Mouse (Mus musculus): ENCODE data around the gene Vmn1r49. TPM values are rescaled to one million over a fixed set of nuclear protein-coding genes. Genes with fewer than 3 reads are reported as not detected.
"Not testable (repeated sequence)": the region's sequence is repeated elsewhere in the genome, so short reads cannot be mapped to it uniquely, and the experiment has no call there.

The Vmn1r49 gene
- not detected in 2 replicates for polyA plus RNA-seq (2014; fragmentation: Nextera tagmentation; extraction: Ambion mirVana)

DNA sequence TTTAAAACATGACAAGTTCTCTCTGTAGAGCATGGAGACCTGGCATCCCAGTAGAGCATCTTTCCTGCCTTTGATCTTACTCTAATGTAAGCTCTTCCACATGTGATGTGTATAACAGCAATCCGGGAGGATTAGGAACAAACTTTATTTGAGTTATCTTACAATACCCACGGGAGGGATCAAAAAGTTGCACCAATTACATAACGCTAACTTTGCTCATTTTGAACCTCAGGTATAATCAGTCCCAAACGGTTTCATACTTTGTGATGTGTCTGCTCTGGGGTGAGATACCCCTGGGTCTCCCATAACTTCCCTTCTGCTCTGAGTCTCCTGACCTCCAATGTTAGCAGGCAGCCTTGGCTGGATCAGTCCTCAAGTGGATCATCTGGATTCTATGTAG lies at the start of gene Vmn1r49:
Gene Vmn1r49, minus strand, starts transcription at position 101 of the 400 bp plus-strand sequence.
- Histone ChIP-seq H3K36me3 (ENCODE audit: control insufficient read depth, insufficient read depth, low read length) (no peaks in the 10 kb centered on the region), H3K4me1 (ENCODE audit: control insufficient read depth, insufficient read depth, low read length) (no peaks in the 10 kb centered on the region), H3K9ac (ENCODE audit: low read depth, low read length) (no peak within 1 kb of the TSS), H3K4me2 (replicated peaks; ENCODE audit: low read depth, low read length) (no peak within 1 kb of the TSS), H3K4me3 (ENCODE audit: low read length) (no peak within 1 kb of the TSS), H3K27me3 (ENCODE audit: control insufficient read depth, insufficient read depth, low read length) (no peaks in the 10 kb centered on the region), H3K27ac (ENCODE audit: low read depth, low read length) (no peak within 1 kb of the TSS), H3K9me3 (ENCODE audit: control insufficient read depth, low read length) (no peaks in the 10 kb centered on the region)
- WGBS: 81% methylated on average over 4 of the region's 4 CpGs
- ATAC-seq (ENCODE audit: low FRiP score, low TSS enrichment): no peak

DNA sequence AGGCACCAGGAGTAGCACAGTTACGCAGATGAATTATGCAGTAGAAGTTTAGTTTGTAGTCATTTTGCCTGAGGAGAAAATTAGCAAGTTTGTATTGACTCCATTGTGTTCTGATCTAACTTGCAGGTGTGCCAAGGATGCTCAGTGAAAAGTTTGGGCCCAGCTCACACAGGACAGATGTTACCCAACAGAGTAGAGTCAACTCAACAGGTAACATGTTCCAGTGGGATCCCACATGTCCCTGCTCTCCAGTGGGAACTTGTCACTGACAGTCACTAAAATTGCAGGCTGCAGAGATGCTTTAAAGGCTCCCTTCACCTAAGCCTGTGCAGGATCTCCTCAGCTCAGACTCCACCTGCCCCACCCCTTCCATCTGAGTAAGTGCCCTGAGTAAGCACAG lies 44.0 kb upstream of the Vmn1r49 start, which contains the start of gene Vmn1r51:
Gene Vmn1r51, plus strand, starts transcription at position 301 of the 400 bp plus-strand sequence.
- H3K9ac ChIP-seq (ENCODE audit: low read depth, low read length); H3K4me1 ChIP-seq (ENCODE audit: control insufficient read depth, insufficient read depth, low read length); H3K4me3 ChIP-seq (ENCODE audit: low read length); H3K9me3 ChIP-seq (ENCODE audit: control insufficient read depth, low read length); ATAC-seq (ENCODE audit: low FRiP score, low TSS enrichment); H3K4me2 ChIP-seq (replicated peaks; ENCODE audit: low read depth, low read length); H3K27ac ChIP-seq (ENCODE audit: low read depth, low read length); H3K36me3 ChIP-seq (ENCODE audit: control insufficient read depth, insufficient read depth, low read length); H3K27me3 ChIP-seq (ENCODE audit: control insufficient read depth, insufficient read depth, low read length): not testable (repeated sequence)
- WGBS: 100% methylated on average over 1 of the region's 1 CpGs

DNA sequence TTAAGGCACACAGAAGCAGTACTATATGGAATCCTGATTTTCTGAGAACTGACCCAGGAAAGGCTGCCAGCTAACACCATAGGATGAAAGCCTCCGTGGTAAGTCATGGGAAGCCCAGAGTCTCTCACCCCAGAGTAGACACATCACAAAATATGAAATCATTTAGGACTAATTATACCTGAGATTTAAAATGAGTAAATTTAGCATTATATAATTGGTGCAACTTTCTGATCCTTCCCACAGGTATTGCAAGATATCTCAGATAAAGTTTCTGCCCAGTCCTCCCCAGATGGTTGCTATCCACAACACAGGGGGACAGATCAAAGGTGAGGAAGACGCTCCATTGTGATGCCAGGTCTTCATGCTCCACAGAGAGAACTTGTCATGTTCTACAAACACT lies 22.8 kb upstream of the Vmn1r49 start, which contains the start of gene Vmn1r50:
Gene Vmn1r50, plus strand, starts transcription at position 301 of the 400 bp plus-strand sequence.
- H3K4me3 ChIP-seq (ENCODE audit: low read length): no peak within 1 kb of the TSS
- no peaks in the 10 kb centered on the region for H3K27me3 ChIP-seq (ENCODE audit: control insufficient read depth, insufficient read depth, low read length)
- H3K27ac ChIP-seq (ENCODE audit: low read depth, low read length): no peak within 1 kb of the TSS
- H3K4me1 ChIP-seq (ENCODE audit: control insufficient read depth, insufficient read depth, low read length): no peaks in the 10 kb centered on the region
- H3K36me3 ChIP-seq (ENCODE audit: control insufficient read depth, insufficient read depth, low read length): no peaks in the 10 kb centered on the region
- no peak for ATAC-seq (ENCODE audit: low FRiP score, low TSS enrichment)
- WGBS: 78% methylated on average over 2 of the region's 2 CpGs
- no peak within 1 kb of the TSS for H3K9ac ChIP-seq (ENCODE audit: low read depth, low read length)
- no peaks in the 10 kb centered on the region for H3K9me3 ChIP-seq (ENCODE audit: control insufficient read depth, low read length)
- H3K4me2 ChIP-seq (replicated peaks; ENCODE audit: low read depth, low read length): no peak within 1 kb of the TSS

- H3K4me3 ChIP-seq (ENCODE audit: low read length): no peak overlapping the region
- H3K4me1 ChIP-seq (ENCODE audit: control insufficient read depth, insufficient read depth, low read length): no peaks in the 10 kb centered on the region
- H3K27me3 ChIP-seq (ENCODE audit: control insufficient read depth, insufficient read depth, low read length): no peaks in the 10 kb centered on the region
- no peak overlapping the region for H3K9ac ChIP-seq (ENCODE audit: low read depth, low read length)
- no peaks in the 10 kb centered on the region for H3K9me3 ChIP-seq (ENCODE audit: control insufficient read depth, low read length)
- no peaks in the 10 kb centered on the region for H3K36me3 ChIP-seq (ENCODE audit: control insufficient read depth, insufficient read depth, low read length)
- no peak for ATAC-seq (ENCODE audit: low FRiP score, low TSS enrichment)
- H3K27ac ChIP-seq (ENCODE audit: low read depth, low read length): no peak overlapping the region
- 98% methylated on average over 2 of the region's 2 CpGs for WGBS
- no peak overlapping the region for H3K4me2 ChIP-seq (replicated peaks; ENCODE audit: low read depth, low read length)
Observed at GRCm38 (mm10) chr6:90100566-90100965, 22.3 kb upstream of the Vmn1r49 start.

- not testable (repeated sequence) for H3K9ac ChIP-seq (ENCODE audit: low read depth, low read length); H3K4me2 ChIP-seq (replicated peaks; ENCODE audit: low read depth, low read length); H3K27ac ChIP-seq (ENCODE audit: low read depth, low read length); H3K4me3 ChIP-seq (ENCODE audit: low read length); H3K36me3 ChIP-seq (ENCODE audit: control insufficient read depth, insufficient read depth, low read length); H3K4me1 ChIP-seq (ENCODE audit: control insufficient read depth, insufficient read depth, low read length); H3K27me3 ChIP-seq (ENCODE audit: control insufficient read depth, insufficient read depth, low read length); H3K9me3 ChIP-seq (ENCODE audit: control insufficient read depth, low read length); ATAC-seq (ENCODE audit: low FRiP score, low TSS enrichment)
- no CpG with 5 or more reads among the region's 2 CpGs for WGBS
Observed at GRCm38 (mm10) chr6:90036741-90037140, 41.6 kb downstream of the Vmn1r49 start, which contains the start of gene Vmn1r48. Gene Vmn1r48, minus strand, starts transcription at chr6:90036841.

Other genes with a start within 250 kb of the Vmn1r49 start
- gene Vmn1r42, start 202.1 kb downstream of the Vmn1r49 start, polyA plus RNA-seq (2014; fragmentation: Nextera tagmentation; extraction: Ambion mirVana): not detected in 2 replicates
- gene Vmn1r43, start 202.1 kb downstream of the Vmn1r49 start, polyA plus RNA-seq (2014; fragmentation: Nextera tagmentation; extraction: Ambion mirVana): not detected in 2 replicates
- gene Vmn1r44, start 194.8 kb downstream of the Vmn1r49 start, polyA plus RNA-seq (2014; fragmentation: Nextera tagmentation; extraction: Ambion mirVana): not detected in 2 replicates
- gene Vmn1r45, start 137.9 kb downstream of the Vmn1r49 start, polyA plus RNA-seq (2014; fragmentation: Nextera tagmentation; extraction: Ambion mirVana): not detected in 2 replicates
- not detected in 2 replicates for gene Vmn1r46, start 109.2 kb downstream of the Vmn1r49 start, polyA plus RNA-seq (2014; fragmentation: Nextera tagmentation; extraction: Ambion mirVana)
- not detected in 2 replicates for gene Vmn1r47, start 62.4 kb downstream of the Vmn1r49 start, polyA plus RNA-seq (2014; fragmentation: Nextera tagmentation; extraction: Ambion mirVana)
- not detected in 2 replicates for gene Vmn1r48, start 41.7 kb downstream of the Vmn1r49 start, polyA plus RNA-seq (2014; fragmentation: Nextera tagmentation; extraction: Ambion mirVana)
- gene Vmn1r50, start 22.9 kb upstream of the Vmn1r49 start, polyA plus RNA-seq (2014; fragmentation: Nextera tagmentation; extraction: Ambion mirVana): not detected in 2 replicates
- gene Vmn1r51, start 44.1 kb upstream of the Vmn1r49 start, polyA plus RNA-seq (2014; fragmentation: Nextera tagmentation; extraction: Ambion mirVana): not detected in 2 replicates
- not detected in 2 replicates for gene Vmn1r52, start 96.3 kb upstream of the Vmn1r49 start, polyA plus RNA-seq (2014; fragmentation: Nextera tagmentation; extraction: Ambion mirVana)
- gene V1ra8, start 124.3 kb upstream of the Vmn1r49 start, polyA plus RNA-seq (2014; fragmentation: Nextera tagmentation; extraction: Ambion mirVana): not detected in 2 replicates
- gene Vmn1r53, start 145.9 kb upstream of the Vmn1r49 start, polyA plus RNA-seq (2014; fragmentation: Nextera tagmentation; extraction: Ambion mirVana): not detected in 2 replicates
- gene Vmn1r54, start 167.8 kb upstream of the Vmn1r49 start, polyA plus RNA-seq (2014; fragmentation: Nextera tagmentation; extraction: Ambion mirVana): not detected in 2 replicates
- gene BC048671, start 222.7 kb upstream of the Vmn1r49 start, polyA plus RNA-seq (2014; fragmentation: Nextera tagmentation; extraction: Ambion mirVana): not detected in 2 replicates
- gene Chst13, start 246.7 kb upstream of the Vmn1r49 start, polyA plus RNA-seq (2014; fragmentation: Nextera tagmentation; extraction: Ambion mirVana): 4.1 and 4.8 TPM in 2 replicates